Mouse (Mus musculus) left cerebral cortex, postnatal 25 days (tissue): ENCODE measurements around the gene Slc30a10. TPM values are rescaled to one million over a fixed set of nuclear protein-coding genes. Genes with fewer than 3 reads are reported as not detected.

Experiments
- DNase-seq, 2 experiments: peaks; one replicate each; pipeline ENCODE4 v3.0.0; 2022; ENCODE audit warnings: low spot score in 2 of 2, mixed read lengths in 1 of 2
- intact Hi-C: fragments of 180-260 bp; cut with DNase I; formaldehyde crosslinking; loops from one replicate; pipeline ENCODE4 v1.15.1; 2025
- total RNA-seq, 2 experiments: library from RNA; stranded (reverse); gene quantifications; 2 replicates each; pipeline ENCODE4 v1.2.3; 2021

Slc30a10 gene
- 10 to 100 TPM; 10.4 to 10.5 TPM for total RNA-seq

DNA sequence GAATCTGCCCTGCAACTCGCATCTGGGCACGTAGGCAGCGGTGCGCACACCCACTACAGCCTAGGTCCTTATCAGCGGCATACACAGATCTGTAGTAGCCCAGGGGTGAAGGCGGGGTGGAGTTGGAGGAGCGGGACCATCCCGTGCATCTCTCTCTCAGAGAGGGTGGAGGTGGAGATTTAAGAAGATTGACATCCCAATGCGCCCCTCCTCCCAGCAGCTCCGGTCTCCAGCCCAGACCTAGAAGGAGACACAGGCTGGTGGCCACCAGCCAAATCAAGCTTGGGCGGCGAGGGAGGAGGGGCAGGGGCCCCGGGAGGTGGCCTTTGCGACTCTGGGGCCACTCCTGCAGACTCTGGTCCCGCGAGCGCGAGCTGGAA, at the start of gene Slc30a10:
Gene Slc30a10 (plus strand): TSS at position 274 of the 380 bp plus-strand sequence.
- peak; percentile 48 to 51 for DNase-seq
- intact Hi-C loops: no loop called here

DNA sequence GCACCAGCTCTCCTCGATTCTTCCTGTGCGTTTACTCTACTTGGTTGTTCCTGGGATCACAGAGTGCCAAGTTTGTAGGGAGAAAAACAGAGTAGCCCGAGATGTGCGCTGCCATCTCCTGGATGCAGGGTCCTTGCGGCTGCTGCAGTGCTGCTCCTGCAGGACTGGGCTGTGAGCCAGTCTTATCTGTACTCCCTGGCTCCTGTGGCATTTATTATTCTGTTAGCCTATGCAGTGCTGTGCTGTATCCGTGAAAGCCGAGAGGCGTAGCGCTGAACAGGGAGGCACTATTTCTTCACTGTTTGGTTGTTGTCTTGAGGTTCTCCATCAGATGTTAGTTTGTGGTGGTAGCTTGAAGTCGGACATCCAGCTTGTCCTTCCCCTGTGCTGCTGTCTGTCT, 48.7 kb upstream of the Slc30a10 start:
- intact Hi-C loops: no loop called here
- no peak for DNase-seq

DNA sequence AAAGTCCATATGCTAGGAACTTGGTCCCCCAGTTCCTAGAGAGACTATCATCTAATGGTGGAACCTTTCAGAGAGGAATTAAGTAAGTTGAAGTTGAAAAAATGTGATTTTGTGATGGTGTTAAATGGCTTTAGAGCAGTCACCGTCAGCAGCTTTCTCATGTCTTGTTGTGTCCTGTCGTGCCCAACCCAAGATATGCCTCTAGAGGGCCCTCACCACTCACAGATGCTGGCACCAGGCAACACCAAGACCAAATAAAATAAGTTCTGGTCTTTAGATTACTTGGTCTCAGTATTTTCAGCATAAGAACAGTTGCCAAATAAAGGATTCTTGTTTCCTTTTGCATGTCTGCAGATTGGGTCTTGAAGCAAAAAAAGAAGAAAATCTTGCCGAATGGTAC, 44.8 kb upstream of the Slc30a10 start:
- no peak for DNase-seq
- intact Hi-C loops: no loop called here

DNA sequence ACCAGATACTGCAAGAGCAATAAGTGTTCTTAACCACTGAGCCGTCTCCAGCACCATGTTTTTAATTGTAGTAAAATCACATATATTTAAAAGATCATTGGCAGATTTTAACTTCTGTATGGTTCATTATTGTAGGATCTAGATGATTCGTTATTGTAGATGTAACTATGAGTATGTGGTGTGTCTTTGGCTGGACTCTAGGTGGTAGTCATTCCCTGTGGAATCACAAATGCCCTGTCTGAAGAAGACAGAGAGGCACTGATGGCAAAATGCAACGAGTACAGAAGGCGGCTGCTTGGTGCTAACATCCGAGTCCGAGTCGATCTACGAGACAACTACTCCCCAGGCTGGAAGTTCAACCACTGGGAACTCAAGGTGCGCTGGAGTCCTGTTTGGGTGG, 36.6 kb upstream of the Slc30a10 start:
- intact Hi-C loops: no loop called here

DNA sequence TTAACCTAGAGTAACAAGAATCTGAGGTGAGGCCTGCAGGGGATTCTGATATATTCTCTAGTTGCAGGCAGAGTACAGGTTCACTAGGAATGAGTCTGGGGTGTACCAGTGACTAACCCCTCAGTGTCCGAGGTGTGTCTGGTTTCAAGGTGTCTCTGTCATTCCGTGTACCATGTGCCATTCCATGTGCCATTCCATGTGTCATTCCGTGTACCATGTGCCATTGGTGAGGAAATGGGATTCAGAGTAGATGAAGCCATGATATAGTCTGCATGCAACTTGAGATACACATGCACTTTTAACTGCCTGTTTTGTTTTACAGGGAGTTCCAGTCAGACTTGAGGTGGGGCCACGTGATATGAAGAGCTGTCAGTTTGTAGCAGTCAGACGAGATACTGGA, 34.8 kb upstream of the Slc30a10 start:
- intact Hi-C loops: no loop called here
- no peak for DNase-seq

More for the DNA sequence above, 36.6 kb upstream of the Slc30a10 start:
- DNase-seq: no peak

DNA sequence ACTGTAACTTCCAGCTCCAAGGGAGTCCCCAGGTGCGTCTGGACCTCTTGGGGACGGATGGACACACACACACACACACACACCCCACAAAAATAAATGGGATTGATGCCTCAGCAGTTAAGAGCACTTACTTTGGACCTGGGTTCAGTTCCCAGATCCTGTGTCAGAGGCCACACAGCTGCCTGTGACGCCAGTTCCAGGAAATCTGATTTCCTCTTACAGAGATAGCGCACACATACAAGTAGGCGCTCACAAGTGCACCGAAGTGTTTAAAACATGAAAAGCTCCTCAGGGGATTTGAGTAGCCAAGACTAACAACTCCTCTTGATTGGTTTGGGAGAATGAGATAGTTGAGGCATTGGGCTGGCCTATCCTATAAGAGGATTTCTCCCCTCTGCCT, 33.9 kb upstream of the Slc30a10 start:
- intact Hi-C loops: no loop called here
- DNase-seq: no peak

DNA sequence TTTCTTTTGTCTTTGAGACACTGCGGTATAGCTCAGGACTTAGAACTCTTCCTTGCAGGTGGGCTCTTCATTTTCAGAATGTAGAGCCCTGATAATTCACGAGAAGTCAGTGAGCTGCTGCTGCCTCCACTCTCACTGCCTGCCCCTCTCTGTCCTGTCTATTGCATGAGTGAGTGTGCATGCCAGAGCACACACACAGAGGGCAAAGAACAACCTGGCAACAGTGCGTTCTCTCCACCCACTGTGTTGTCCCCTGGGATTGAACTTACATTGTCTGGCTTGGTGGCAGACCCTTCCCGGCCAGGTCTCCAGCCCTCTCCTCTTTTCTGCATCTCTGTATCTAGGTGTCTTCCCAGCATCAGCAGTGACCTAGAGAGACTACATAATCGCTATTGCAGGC, 28.1 kb upstream of the Slc30a10 start:
- DNase-seq: no peak
- intact Hi-C loops: no loop called here

DNA sequence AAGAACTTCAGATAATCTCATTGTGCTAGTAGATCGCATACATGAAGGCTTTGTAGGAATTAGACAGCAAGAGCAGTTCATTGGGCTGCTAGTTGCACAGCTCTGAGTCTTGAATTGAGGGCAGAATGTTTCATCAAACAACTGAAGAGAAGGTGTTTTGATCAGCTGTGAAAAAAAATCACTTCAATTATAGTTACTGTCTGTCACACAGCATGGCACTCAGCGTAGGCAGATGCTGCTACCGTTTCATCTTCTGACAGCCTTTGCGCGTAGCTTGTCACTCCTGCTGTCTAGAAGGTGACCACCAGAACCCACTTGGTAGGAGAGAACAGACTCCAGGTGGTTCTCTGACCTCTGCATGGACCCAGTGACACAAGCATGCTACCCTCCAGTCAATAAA, 24.2 kb upstream of the Slc30a10 start:
- no peak for DNase-seq
- intact Hi-C loops: no loop called here

DNA sequence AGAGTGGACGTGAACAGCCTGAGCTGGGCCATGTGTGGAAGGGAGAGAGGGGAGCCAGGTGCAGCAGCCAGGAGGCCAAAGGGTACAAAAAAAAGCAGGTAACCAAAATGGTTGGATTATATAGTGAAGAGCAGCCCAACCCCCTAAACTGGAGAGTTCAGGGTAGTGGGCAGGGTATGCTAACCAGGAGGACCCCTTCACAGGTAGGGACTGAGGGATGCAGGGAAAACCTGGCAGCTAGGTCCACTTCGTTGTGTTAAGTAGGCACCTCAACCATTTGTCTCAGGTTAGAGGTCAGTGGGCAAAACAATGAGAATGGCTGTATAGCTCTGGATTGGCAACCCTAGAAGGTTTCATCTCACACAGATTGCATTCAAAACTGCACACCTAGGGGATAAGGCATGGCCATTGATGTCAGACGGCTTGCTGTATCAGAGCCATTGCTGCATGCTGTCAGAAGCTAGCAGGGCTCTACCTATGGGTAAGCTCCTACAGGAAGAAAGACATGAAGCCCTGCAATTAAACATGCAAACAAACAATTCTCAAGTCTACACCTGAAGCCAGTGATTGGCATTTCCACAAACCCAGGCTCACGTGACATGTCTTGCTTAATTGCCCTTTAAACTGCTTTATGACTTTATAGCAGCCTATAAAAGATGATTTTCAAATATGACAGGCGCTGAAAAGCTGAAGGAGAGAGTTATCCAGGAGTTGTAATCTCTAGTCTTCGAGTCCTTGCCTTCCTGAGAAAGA, 23.2 kb upstream of the Slc30a10 start:
- intact Hi-C loops: no loop called here
- no peak for DNase-seq

DNA sequence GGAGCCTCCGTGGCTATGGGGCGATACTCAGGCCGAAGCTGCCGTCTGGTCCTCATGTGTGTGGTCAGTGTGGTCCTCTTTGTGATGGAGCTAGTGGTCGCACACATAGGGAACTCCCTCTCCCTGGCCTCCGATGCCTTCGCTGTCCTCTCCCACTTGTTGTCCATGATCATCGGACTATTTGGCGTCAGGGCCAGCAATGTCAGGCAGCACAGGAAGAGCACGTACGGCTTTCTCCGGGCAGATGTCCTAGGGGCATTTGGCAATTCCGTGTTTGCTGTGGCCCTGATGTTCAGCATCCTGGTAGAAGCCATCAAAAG, 22.7 kb upstream of the Slc30a10 start:
- no peak for DNase-seq
- intact Hi-C loops: no loop called here

DNA sequence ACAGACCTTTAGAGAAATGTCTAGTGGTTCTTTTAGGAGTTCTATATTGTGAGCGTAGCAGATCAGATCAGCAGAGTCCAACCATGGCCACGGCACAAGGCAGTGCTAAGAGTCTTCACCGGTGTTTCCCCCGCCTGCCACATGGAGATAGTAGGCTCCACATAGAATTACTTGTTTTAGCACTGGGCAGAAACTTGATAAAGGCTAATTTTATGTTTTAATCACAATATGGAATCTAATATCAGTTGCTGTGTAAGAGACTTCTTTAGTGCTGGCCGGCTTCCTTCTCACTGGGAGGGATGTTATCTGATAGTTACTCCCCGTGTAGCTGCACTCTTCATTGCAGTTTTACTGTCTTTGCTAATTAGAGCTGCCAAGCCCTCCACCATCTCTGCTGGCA, 21.5 kb upstream of the Slc30a10 start:
- DNase-seq: no peak
- intact Hi-C loops: no loop called here

DNA sequence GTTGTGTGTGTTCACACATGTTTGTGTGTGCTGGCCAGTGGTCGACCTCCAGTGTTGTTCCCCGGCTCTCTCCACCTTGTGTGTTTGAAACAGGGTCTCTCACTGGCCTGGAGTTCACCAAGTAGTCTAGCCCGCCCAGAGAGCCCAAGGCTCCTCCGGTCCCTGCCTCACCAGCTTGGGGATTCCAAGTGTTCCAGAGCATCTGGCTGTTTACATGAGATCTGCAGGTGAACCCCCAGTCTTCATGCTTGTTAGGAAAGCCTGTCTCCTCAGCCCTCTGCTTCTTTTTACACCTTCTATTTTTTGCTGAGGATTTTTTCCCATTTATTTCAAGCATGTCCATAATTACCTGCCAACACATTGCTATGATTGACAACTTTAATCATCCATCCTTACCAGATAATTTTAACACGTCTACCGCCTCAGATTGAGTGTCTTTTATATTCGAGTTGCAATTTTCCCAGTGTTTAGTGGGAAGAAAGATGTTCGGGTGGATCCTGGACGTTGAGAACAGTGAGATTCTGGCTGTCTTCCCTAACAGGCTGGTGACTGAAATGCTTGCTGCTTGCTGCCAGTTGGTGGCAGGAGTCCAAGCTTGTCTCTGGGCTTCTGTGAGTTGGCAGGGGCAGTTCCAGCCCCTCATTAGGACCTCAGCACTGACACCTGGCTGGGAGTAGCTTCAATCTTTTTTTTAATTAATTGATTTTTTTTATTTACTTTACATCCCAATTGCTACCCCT, 15.6 kb upstream of the Slc30a10 start:
- intact Hi-C loops: loop anchor here (5.0 kb wide), 1 partner anchor 63 kb away; no protein-coding TSS in a partner anchor
- peak; percentile 70 to 83 for DNase-seq

DNA sequence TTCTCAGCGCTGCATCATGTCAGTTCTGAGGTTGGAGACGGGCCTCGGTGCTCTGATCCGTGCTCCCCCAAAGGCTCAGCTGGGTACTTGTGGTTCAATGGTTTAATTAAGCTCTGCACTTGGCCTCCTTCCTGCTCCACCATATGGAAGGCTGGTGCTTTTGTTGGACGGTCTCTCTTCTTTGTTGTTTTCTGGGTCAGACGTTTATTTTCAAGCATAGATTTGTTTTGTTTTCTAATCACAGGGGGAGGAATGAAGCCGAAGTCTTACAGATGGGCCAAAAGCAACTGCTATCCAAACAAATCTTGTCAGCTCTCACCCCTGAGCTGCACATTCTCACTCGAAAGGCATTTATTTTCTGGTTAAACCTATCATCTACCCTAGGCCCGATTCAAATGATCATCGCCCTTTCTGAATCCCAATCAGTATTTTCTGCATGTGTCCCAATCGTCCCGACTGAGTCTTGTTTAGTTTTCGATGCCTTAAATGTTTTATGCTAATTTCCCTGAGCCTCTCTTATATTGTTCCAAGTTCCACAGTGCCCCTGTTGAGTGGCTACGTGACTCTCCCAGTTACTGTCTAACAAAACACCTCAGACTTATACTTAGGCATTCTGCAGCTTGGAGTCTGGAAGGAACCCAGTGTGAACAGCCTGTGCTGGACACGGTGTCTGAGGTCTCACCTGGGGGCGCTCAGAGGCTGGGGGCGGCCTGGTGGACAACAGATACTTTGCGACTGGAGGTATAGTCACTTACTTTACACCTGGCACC, 12.8 kb upstream of the Slc30a10 start:
- peak in 1 of 2 experiments; percentile 18 for DNase-seq
- intact Hi-C loops: no loop called here

DNA sequence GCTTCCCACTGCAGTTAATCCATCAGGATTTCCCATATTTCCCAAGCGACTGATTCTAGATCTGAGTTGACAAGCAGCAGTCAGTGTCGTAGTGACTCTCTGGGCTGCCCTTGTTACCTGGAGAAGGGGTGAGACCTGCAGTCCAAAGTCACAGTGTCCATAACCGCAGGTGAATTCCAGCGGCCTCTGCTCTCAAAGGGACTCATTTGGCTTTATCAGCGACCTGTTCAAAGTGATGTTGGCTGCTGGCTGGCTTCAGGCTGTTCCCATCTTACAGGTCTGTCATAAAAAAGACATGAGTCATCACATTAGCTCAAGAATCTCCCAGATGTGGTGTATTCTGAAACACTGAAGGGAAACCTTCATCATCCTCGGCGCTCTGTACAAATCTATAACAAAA, 5.7 kb upstream of the Slc30a10 start:
- no peak for DNase-seq
- intact Hi-C loops: no loop called here

DNA sequence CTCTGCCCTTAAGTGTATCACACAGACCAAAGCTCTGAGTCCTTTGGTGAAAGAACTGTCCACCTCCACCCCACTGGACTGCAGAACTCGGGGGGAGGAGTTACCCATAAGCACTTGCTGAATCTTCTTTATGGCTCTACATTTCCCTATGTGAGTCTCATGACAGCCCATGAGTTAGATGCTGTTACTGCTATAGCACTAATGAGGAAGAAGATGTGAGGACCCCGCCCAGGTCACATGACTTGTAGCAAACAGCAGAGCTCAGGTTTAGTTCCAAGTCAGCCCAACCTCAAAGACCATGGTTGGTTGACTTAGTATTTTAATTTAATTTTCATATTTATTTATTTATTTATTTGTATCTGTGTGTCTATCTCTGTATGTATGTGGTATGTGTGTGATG, 4.9 kb upstream of the Slc30a10 start:
- intact Hi-C loops: no loop called here
- DNase-seq: no peak

DNA sequence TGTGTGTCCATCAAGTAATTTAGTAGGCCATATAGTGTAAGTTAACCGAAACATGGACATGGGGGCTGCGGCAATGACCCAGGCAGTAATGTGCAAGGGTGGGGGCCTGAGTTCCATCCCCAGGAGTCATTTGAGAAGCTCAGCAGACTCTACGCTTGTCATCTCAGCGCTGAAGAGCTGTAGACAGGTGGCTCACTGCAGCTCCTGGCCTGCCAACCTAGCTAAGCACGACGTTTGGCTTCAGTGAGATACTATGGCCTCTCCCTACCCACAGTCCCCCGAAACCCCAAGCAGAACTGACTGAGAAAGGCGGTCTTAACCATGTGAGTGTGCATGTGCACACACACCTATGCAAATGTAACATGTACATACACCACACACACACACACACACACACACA, 3.6 kb upstream of the Slc30a10 start:
- intact Hi-C loops: no loop called here
- no peak for DNase-seq

DNA sequence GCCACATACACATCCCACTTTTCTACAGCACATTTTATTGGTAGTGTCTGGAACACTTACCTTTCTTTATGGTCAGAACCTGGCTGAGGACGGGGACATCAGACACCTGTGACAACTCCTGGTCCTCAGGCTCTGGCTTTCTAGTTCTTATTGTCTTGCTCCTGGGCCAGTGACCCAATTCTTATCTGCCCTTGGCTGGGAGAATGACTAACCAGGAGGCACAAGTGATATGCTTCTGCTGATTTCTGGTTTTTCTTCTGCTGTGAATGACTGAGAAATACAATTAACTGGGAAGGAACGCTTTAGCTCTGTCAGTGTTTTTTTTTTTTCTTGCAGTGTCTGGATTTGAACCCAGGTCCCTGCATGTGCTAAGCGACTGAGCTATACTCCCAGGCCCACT, 3.2 kb upstream of the Slc30a10 start:
- intact Hi-C loops: no loop called here
- no peak for DNase-seq

DNA sequence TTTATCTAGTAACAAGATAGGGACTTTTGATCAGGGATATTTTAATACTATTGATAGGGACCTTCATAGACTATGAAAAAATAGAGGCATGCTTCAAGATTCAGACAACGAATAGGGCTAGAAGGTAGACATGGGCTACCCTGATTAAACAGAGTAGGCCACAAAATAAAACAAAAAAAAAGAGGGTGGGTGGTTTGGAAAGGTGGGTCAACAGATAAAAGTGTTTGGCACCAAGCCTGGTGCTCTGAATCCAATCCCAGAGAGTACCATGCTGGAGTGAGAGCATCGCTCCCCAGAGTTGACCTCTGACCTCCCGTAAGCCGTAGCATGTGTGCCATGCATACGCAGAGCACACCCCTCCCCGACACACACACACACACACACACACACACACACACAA, 2.2 kb upstream of the Slc30a10 start:
- intact Hi-C loops: no loop called here

DNA sequence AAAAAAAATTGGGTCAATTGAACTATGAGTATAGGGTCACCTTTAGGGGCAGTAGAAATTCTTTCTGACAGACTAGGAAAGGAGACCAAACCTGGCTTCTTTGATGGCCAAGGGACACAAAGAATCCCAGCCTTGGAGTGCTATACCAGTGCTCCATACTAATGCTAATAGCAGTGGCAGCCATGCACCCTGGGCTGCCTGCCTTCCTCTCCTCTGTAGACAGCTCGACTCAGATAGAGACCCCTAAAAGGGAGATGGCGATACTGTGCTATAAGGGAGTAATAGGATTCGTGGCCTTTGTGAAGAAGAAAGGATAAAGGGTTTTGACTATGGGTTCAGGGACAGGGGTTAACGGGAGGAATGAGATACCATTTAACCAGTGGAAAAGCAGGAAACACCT, 504 bp upstream of the Slc30a10 start:
- intact Hi-C loops: no loop called here
- no peak for DNase-seq

More for the DNA sequence above, 2.2 kb upstream of the Slc30a10 start:
- DNase-seq: no peak

DNA sequence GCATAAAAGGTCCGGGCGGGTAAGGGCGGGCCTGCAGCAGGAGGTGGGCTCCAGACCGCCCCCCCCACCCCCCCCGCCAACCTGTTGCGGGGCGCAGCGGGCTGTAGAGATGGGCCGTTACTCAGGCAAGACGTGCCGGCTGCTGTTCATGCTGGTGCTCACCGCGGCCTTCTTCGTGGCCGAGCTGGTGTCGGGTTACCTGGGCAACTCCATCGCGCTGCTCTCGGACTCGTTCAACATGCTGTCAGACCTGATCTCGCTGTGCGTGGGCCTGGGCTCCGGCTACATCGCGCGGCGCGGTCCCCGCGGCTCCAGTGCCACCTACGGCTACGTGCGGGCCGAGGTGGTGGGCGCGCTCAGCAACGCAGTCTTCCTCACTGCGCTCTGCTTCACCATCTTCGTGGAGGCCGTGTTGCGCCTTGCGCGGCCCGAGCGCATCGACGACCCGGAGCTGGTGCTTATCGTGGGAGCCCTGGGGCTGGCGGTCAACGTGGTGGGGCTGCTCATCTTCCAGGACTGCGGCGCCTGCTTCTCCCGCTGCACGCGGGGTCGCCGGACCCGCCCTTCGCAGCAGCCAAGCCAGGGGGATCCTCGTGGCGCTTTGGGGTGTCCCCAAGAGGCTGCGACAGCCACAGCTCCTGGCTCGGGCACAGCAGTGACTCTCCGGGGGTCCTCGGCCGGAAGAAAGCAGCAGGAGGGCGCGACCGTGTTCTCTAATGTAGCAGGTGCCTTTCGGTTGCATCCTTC, 480 bp downstream of the Slc30a10 start:
- intact Hi-C loops: no loop called here
- DNase-seq: peak; percentile 48 to 61
